Mouse (Mus musculus): ENCODE measurements around the gene Ccdc50. TPM values are rescaled to one million over a fixed set of nuclear protein-coding genes. Genes with fewer than 3 reads are reported as not detected.

Gene Ccdc50
- polyA plus RNA-seq, 1 experiment from 2014 or later = 30.5 TPM

DNA sequence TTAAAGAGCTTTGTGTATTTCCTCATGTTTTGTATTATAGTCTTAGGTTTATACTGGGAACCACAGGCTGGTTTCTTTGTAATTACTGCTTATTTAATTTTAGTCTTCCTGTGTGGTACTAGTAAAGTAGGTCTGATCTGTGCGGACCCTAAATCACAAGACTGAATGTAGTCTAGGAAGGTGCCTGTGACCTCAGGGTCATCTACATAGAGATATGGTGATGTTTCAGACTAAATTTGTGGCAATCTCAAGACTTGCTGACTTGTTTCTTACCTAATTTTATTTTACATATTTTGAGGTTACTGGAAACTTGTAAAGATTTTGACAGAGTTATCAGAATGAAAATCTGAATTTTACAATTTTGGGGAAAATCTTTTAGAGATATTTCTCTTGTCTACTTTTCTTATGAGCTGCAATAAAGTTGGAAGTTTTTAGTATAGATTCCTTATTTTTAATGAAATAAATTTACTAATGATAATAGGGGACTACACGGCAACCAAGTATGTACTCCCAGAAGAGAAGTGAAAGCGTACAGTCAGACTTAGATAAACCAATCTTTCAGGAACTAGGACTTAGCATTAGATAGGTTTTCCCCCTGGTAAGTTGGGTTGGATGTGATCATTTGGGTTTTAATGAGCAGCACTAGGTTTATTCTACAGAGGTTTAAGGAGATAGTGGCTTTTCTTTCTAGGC lies 10.5 kb downstream of the Ccdc50 start:
- H3K9ac ChIP-seq = no peak overlapping the region
- H3K36me3 ChIP-seq = no peaks in the 10 kb centered on the region
- no peaks in the 10 kb centered on the region for H3K27me3 ChIP-seq (replicated peaks)
- H3K27ac ChIP-seq (replicated peaks) = no peak overlapping the region
- H3K4me2 ChIP-seq = no peak overlapping the region
- ATAC-seq (ENCODE audit: extremely low read depth, insufficient number of reproducible peaks, low FRiP score, low TSS enrichment) = no peak
- H3K4me1 ChIP-seq = peaks cover 11% of the 10 kb centered on the region
- no peak overlapping the region for H3K4me3 ChIP-seq
- no peaks in the 10 kb centered on the region for H3K9me3 ChIP-seq
- WGBS = 83% methylated on average over 3 of the region's 3 CpGs

GRCm38 (mm10) chr16:27399719-27400253 lies 11.1 kb downstream of the Ccdc50 start:
- H3K36me3 ChIP-seq = no peaks in the 10 kb centered on the region
- ATAC-seq (ENCODE audit: extremely low read depth, insufficient number of reproducible peaks, low FRiP score, low TSS enrichment) = no peak
- no peak overlapping the region for H3K4me2 ChIP-seq
- H3K9ac ChIP-seq = no peak overlapping the region
- peaks cover 11% of the 10 kb centered on the region for H3K4me1 ChIP-seq
- no peak overlapping the region for H3K4me3 ChIP-seq
- H3K9me3 ChIP-seq = no peaks in the 10 kb centered on the region
- WGBS = 81% methylated on average over 6 of the region's 6 CpGs
- H3K27ac ChIP-seq (replicated peaks) = no peak overlapping the region
- no peaks in the 10 kb centered on the region for H3K27me3 ChIP-seq (replicated peaks)

GRCm38 (mm10) chr16:27401579-27401978 lies 12.9 kb downstream of the Ccdc50 start:
- H3K4me1 ChIP-seq = peaks cover 11% of the 10 kb centered on the region
- no peak overlapping the region for H3K27ac ChIP-seq (replicated peaks)
- peaks cover 12% of the 10 kb centered on the region for H3K36me3 ChIP-seq
- ATAC-seq (ENCODE audit: extremely low read depth, insufficient number of reproducible peaks, low FRiP score, low TSS enrichment) = no peak
- no peaks in the 10 kb centered on the region for H3K27me3 ChIP-seq (replicated peaks)
- no peak overlapping the region for H3K4me2 ChIP-seq
- no peak overlapping the region for H3K9ac ChIP-seq
- no peaks in the 10 kb centered on the region for H3K9me3 ChIP-seq
- H3K4me3 ChIP-seq = no peak overlapping the region
- WGBS = 56% methylated on average over 2 of the region's 2 CpGs

- Histone ChIP-seq H3K4me1 (peaks cover 11% of the 10 kb centered on the region), H3K4me2 (no peak overlapping the region), H3K4me3 (no peak overlapping the region), H3K9ac (no peak overlapping the region), H3K27me3 (replicated peaks) (no peaks in the 10 kb centered on the region), H3K36me3 (peaks cover 26% of the 10 kb centered on the region), H3K9me3 (no peaks in the 10 kb centered on the region), H3K27ac (replicated peaks) (no peak overlapping the region)
- ATAC-seq (ENCODE audit: extremely low read depth, insufficient number of reproducible peaks, low FRiP score, low TSS enrichment) = no peak
Measured at GRCm38 (mm10) chr16:27404107-27404506, 15.4 kb downstream of the Ccdc50 start.

DNA sequence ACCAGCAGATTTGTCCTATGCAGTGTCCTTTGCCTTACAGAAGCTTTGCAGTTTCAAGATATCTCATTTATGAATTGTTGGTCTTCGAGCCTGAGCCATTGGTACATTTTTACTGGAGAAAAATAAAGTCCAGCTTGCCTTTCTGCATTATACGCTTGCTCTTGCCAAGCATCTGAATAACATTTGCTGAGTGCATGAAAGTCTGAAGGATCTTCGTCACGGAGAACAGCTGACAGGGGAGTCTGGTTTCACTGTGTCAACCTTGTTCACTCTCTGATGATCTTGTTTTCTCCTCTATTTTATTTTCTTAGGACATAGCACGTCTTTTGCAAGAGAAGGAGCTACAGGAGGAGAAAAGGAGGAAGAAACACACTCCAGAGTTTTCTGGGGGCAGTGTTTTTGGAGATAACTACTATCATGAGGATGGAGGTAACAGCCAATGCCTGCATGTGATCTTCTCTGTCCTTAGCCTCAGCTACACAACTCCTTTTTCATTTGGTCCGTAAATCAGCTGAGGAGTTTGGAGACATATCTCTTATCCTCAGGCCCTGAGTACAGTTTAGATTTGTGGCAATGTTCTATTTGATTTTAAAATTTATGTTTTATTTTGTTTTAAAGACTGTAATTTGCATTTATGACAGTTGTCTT lies 28.4 kb downstream of the Ccdc50 start:
- H3K4me1 ChIP-seq = no peaks in the 10 kb centered on the region
- no peak for ATAC-seq (ENCODE audit: extremely low read depth, insufficient number of reproducible peaks, low FRiP score, low TSS enrichment)
- H3K27ac ChIP-seq (replicated peaks) = no peak overlapping the region
- WGBS = 88% methylated on average over 6 of the region's 6 CpGs
- no peaks in the 10 kb centered on the region for H3K9me3 ChIP-seq
- no peak overlapping the region for H3K4me3 ChIP-seq
- no peak overlapping the region for H3K4me2 ChIP-seq
- no peaks in the 10 kb centered on the region for H3K27me3 ChIP-seq (replicated peaks)
- peaks cover 82% of the 10 kb centered on the region for H3K36me3 ChIP-seq
- H3K9ac ChIP-seq = no peak overlapping the region

- Histone ChIP-seq H3K9me3 (0 out of 2 replicates have a peak, but pooled peaks cover 4% of the 10 kb centered on the region), H3K4me2 (no peak overlapping the region), H3K27ac (replicated peaks) (no peak overlapping the region), H3K27me3 (replicated peaks) (no peaks in the 10 kb centered on the region), H3K9ac (no peak overlapping the region), H3K4me1 (no peaks in the 10 kb centered on the region), H3K36me3 (peaks cover 83% of the 10 kb centered on the region), H3K4me3 (no peak overlapping the region)
- 71% methylated on average over 3 of the region's 3 CpGs for WGBS
- ATAC-seq (ENCODE audit: extremely low read depth, insufficient number of reproducible peaks, low FRiP score, low TSS enrichment) = no peak
Measured at GRCm38 (mm10) chr16:27417632-27418031, 29.0 kb downstream of the Ccdc50 start.

DNA sequence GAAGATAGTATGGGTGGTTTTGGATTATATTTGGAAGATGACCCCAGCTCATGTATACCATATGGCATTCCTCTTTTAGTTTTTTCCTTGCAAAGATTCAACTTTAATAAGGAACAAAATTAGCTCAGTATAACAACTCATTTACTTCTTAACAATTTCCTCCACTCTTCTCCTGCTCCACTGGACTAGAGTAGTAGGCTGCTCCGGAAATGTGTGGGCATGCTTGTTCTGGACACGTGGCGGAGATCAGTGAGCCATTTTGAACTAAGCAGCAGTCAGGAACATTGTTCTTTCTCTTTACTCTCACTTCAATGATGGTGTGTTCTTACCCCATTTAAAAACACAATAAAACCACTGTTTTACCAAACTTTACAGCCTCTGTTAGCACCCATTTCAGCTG lies 32.3 kb downstream of the Ccdc50 start:
- H3K27ac ChIP-seq (replicated peaks) = no peak overlapping the region
- ATAC-seq (ENCODE audit: extremely low read depth, insufficient number of reproducible peaks, low FRiP score, low TSS enrichment) = no peak
- H3K9ac ChIP-seq = no peak overlapping the region
- H3K27me3 ChIP-seq (replicated peaks) = no peaks in the 10 kb centered on the region
- no peaks in the 10 kb centered on the region for H3K4me1 ChIP-seq
- peaks cover 60% of the 10 kb centered on the region for H3K36me3 ChIP-seq
- 0 out of 2 replicates have a peak, but pooled peaks cover 4% of the 10 kb centered on the region for H3K9me3 ChIP-seq
- H3K4me3 ChIP-seq = no peak overlapping the region
- 96% methylated on average over 3 of the region's 3 CpGs for WGBS
- H3K4me2 ChIP-seq = no peak overlapping the region

DNA sequence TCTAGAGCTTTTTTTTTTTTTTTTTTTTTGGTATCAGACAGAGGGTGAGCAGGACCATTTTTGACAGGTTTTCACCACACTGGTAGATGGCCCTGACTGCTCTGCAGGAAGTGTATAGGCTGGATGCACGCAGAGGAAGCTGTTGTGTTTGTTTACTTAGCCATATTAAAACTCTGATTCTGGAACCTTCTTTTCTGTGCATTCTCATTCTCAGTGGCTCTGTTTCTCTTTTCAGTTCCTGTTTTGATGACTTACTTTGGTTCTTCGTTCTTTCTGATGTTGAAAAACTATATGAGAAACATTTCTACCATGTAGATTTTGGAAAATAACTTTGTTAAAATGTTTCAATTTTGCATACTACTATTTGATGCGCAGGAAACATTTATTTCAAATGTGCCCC lies 46.4 kb downstream of the Ccdc50 start:
- ATAC-seq (ENCODE audit: extremely low read depth, insufficient number of reproducible peaks, low FRiP score, low TSS enrichment) = no peak
- no peaks in the 10 kb centered on the region for H3K27me3 ChIP-seq (replicated peaks)
- H3K27ac ChIP-seq (replicated peaks) = no peak overlapping the region
- H3K36me3 ChIP-seq = peaks cover 47% of the 10 kb centered on the region
- H3K9ac ChIP-seq = no peak overlapping the region
- H3K4me1 ChIP-seq = no peaks in the 10 kb centered on the region
- WGBS = 82% methylated on average over 3 of the region's 3 CpGs
- no peak overlapping the region for H3K4me2 ChIP-seq
- H3K4me3 ChIP-seq = no peak overlapping the region
- H3K9me3 ChIP-seq = no peaks in the 10 kb centered on the region

DNA sequence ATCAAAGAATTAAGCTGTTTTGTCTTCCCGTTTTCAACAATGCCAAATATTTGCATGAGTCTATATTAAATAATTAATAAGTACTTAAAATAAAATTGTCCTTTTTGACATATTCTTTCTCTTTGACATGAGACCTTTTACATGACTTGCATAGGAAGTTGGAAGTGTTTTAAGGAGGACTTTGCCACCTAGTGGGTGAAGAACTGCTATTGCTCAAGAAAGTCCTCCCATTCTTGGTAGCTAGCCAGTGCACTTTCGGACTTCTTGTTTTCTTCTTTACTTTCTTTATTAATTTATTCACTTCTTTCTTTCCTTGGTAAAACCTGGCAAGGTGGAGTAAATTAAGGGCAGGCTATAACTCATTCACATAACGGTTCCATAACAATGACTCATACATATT lies 55.3 kb downstream of the Ccdc50 start:
- no peak for ATAC-seq (ENCODE audit: extremely low read depth, insufficient number of reproducible peaks, low FRiP score, low TSS enrichment)
- Histone ChIP-seq H3K9ac (no peak overlapping the region), H3K27me3 (replicated peaks) (no peaks in the 10 kb centered on the region), H3K9me3 (no peaks in the 10 kb centered on the region), H3K36me3 (peaks cover 75% of the 10 kb centered on the region), H3K4me3 (no peak overlapping the region), H3K4me2 (no peak overlapping the region), H3K27ac (replicated peaks) (no peak overlapping the region), H3K4me1 (no peaks in the 10 kb centered on the region)
- 90% methylated on average over 3 of the region's 3 CpGs for WGBS

- Histone ChIP-seq H3K4me3 (no peak overlapping the region), H3K36me3 (peaks cover 54% of the 10 kb centered on the region), H3K4me1 (no peaks in the 10 kb centered on the region), H3K4me2 (no peak overlapping the region), H3K27me3 (replicated peaks) (no peaks in the 10 kb centered on the region), H3K9me3 (no peaks in the 10 kb centered on the region), H3K27ac (replicated peaks) (no peak overlapping the region), H3K9ac (no peak overlapping the region)
- whole genome bisulfite sequencing = 70% methylated on average over 5 of the region's 5 CpGs
- no peak for ATAC-seq (ENCODE audit: extremely low read depth, insufficient number of reproducible peaks, low FRiP score, low TSS enrichment)
Measured at GRCm38 (mm10) chr16:27449360-27449759, 60.7 kb downstream of the Ccdc50 start.

DNA sequence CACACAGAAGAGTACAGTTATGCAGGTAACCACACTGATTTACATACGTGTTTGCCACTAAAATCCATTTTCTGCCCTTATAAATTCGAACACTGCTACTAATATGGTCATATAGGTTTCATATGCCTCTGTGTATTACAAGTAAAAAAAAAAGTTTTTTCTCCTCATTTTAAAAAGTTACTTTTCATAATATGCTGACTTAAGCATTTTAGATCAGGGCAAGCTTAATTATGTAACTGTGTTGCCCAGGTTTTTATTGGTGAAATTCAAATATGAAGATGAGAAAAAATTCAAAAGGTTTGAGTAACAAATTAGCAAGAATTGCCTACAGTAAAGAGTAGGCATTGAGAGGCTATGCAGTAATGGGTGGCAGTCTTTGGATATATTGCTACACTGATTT lies 62.0 kb downstream of the Ccdc50 start:
- 95% methylated on average over 2 of the region's 2 CpGs for WGBS
- no peak for ATAC-seq (ENCODE audit: extremely low read depth, insufficient number of reproducible peaks, low FRiP score, low TSS enrichment)
- no peaks in the 10 kb centered on the region for H3K27me3 ChIP-seq (replicated peaks)

DNA sequence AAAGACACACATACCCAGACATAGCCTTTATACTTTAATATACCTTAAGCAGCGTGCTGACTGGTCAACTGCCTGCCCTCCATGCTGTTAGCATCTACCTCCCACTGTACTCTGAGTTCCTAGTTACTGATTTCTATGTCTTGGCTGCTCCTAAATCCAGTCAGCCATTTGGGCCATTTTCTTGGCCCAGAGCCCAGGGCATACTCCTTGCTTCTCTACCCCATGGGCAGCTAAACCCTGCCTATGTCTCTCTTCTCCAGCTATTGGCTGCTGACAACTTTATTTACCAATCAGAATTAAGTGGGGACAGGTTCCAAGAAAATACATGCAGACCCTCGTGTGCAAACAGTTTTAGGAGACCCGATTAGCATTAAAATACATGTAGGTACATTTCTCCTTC lies 64.7 kb downstream of the Ccdc50 start:
- no peak overlapping the region for H3K4me3 ChIP-seq
- peaks cover 22% of the 10 kb centered on the region for H3K36me3 ChIP-seq
- H3K4me2 ChIP-seq = no peak overlapping the region
- H3K4me1 ChIP-seq = no peaks in the 10 kb centered on the region
- H3K9me3 ChIP-seq = no peaks in the 10 kb centered on the region
- ATAC-seq (ENCODE audit: extremely low read depth, insufficient number of reproducible peaks, low FRiP score, low TSS enrichment) = no peak
- no peak overlapping the region for H3K27ac ChIP-seq (replicated peaks)
- no peaks in the 10 kb centered on the region for H3K27me3 ChIP-seq (replicated peaks)
- WGBS = 74% methylated on average over 3 of the region's 3 CpGs
- no peak overlapping the region for H3K9ac ChIP-seq

More for the DNA sequence above, 62.0 kb downstream of the Ccdc50 start:
- no peaks in the 10 kb centered on the region for H3K9me3 ChIP-seq
- peaks cover 41% of the 10 kb centered on the region for H3K36me3 ChIP-seq
- H3K9ac ChIP-seq = no peak overlapping the region
- no peaks in the 10 kb centered on the region for H3K4me1 ChIP-seq
- H3K4me3 ChIP-seq = no peak overlapping the region
- H3K27ac ChIP-seq (replicated peaks) = no peak overlapping the region
- H3K4me2 ChIP-seq = no peak overlapping the region

Data from heart, embryonic 13.5 days (tissue).